Mouse (Mus musculus): Measurements from ENCODE around the gene Efcab1.

Efcab1 gene

GRCm38 (mm10) chr16:15014724-15015123 is 108.3 kb downstream of the Efcab1 start:
- DNase-seq (ENCODE audit: low spot score), result no peak
